Mouse (Mus musculus) liver, embryonic 14.5 days (tissue): ENCODE results near the gene Hmg20b. TPM values are rescaled to one million over a fixed set of nuclear protein-coding genes. Genes with fewer than 3 reads are reported as not detected.
A peak's percentile ranks its signal among the peaks of the same experiment; 100 is the strongest.

Experiments used
- ATAC-seq: fragments of 200-750 bp; cut with Nextera tagmentation; 2 replicates; pipeline ENCODE4 v1.8.0; 2017; ENCODE audit warnings: moderate number of reproducible peaks, mild to moderate bottlenecking, moderate library complexity; ENCODE audit not compliant: insufficient read depth
- DNase-seq, 3 experiments: peaks; one replicate each; pipeline ENCODE4 v3.0.0-alpha.2; 2012 to 2013; ENCODE audit warnings: low read depth in 3 of 3, low spot score in 3 of 3
- H3K27ac ChIP-seq: fragments of 300-500 bp; sonication (generic); 2 replicates; pipeline ENCODE4 v1.5.1; 2014; ENCODE audit warnings: moderate library complexity, mild to moderate bottlenecking, control low read depth, inconsistent platforms
- H3K27me3 ChIP-seq: fragments of 300-500 bp; sonication (generic); 2 replicates; pipeline ENCODE4 v1.6.1; 2014; ENCODE audit warnings: mild to moderate bottlenecking, low read length, moderate library complexity; ENCODE audit not compliant: control insufficient read depth, insufficient read depth
- H3K36me3 ChIP-seq: fragments of 300-500 bp; sonication (generic); replicated peaks from 2 replicates; pipeline ENCODE4 v1.6.1; 2014; ENCODE audit warnings: low read depth; ENCODE audit not compliant: control insufficient read depth, insufficient read depth
- H3K4me1 ChIP-seq, 2 experiments: fragments of 200-500 bp in 1 of 2; fragments of 300-500 bp in 1 of 2; sonication (generic) in 1 of 2; replicated peaks; 2 replicates each; pipeline ENCODE4 v1.6.1; 2012 to 2014; ENCODE audit warnings: antibody characterized with exemption in 1 of 2, inconsistent platforms in 1 of 2, low read length in 1 of 2; ENCODE audit not compliant: control insufficient read depth in 2 of 2, insufficient read depth in 2 of 2
- H3K4me2 ChIP-seq: fragments of 300-500 bp; sonication (generic); 2 replicates; pipeline ENCODE4 v1.6.1; 2014; ENCODE audit warnings: low read depth, mild to moderate bottlenecking, control low read depth, moderate library complexity
- H3K4me3 ChIP-seq, 2 experiments: fragments of 200-500 bp in 1 of 2; fragments of 300-500 bp in 1 of 2; sonication (generic) in 1 of 2; 2 replicates each; pipeline ENCODE4 v1.5.1; 2012 to 2014; ENCODE audit warnings: low read depth in 2 of 2, low read length in 2 of 2, mild to moderate bottlenecking in 2 of 2, control low read depth in 1 of 2, inconsistent platforms in 1 of 2, moderate library complexity in 1 of 2; ENCODE audit not compliant: insufficient read depth in 1 of 2
- H3K9ac ChIP-seq: fragments of 300-500 bp; sonication (generic); replicated peaks from 2 replicates; pipeline ENCODE4 v1.6.1; 2014; ENCODE audit warnings: mild to moderate bottlenecking, control low read depth, moderate library complexity
- H3K9me3 ChIP-seq: fragments of 300-500 bp; sonication (generic); 2 replicates; pipeline ENCODE4 v1.6.1; 2016; ENCODE audit warnings: low read length, mixed read lengths; ENCODE audit not compliant: control insufficient read depth
- CTCF ChIP-seq: IDR thresholded peaks from 2 replicates; pipeline ENCODE4 v1.5.1; 2016; ENCODE audit warnings: antibody characterized with exemption, low read depth, control low read depth
- EP300 ChIP-seq: IDR thresholded peaks from 2 replicates; pipeline ENCODE4 v1.6.1; 2016; ENCODE audit warnings: antibody characterized with exemption, low read depth
- WGBS: fragments of 180-500 bp; shearing (Covaris S2); extraction: QIAGEN DNeasy Blood & Tissue Kit; methylation state at CpG from one replicate; pipeline ENCODE4 v1.1.7; 2014; ENCODE audit not compliant: insufficient replicate concordance; 5-methylcytosine and 5-hydroxymethylcytosine counted together
- polyA plus RNA-seq, 2 experiments: library from polyadenylated mRNA; depleted of rRNA in 1 of 2; stranded (reverse) in 1 of 2; unstranded in 1 of 2; fragments of >200 nt; fragmentation: Nextera tagmentation in 1 of 2; extraction: Ambion mirVana in 1 of 2; gene quantifications; 2 replicates each; pipeline versions ENCODE4 v1.2.1 to v1.2.3; 2012 to 2014

Gene Hmg20b
- polyA plus RNA-seq, 2 experiments: 20.3 to 24.9 TPM

GRCm38 (mm10) chr10:81356352-81356990, 6.2 kb upstream of the Hmg20b start:
- H3K27ac ChIP-seq: peak overlapping the region; percentile 63
- ATAC-seq (no peak), DNase-seq (no peak)
- peaks cover 7% of the 10 kb centered on the region for H3K36me3 ChIP-seq
- H3K4me2 ChIP-seq: peak overlapping the region; percentile 82
- peak overlapping the region; percentile 77 for H3K9ac ChIP-seq
- peak overlapping the region; percentile 54 to 64 for H3K4me3 ChIP-seq
- no peak for TF ChIP-seq CTCF
- no peak for TF ChIP-seq EP300
- 24% methylated on average over 12 of the region's 12 CpGs for WGBS
- H3K27me3 ChIP-seq: no peaks in the 10 kb centered on the region
- peaks cover 43 to 51% of the 10 kb centered on the region in 2 experiments for H3K4me1 ChIP-seq
- no peaks in the 10 kb centered on the region for H3K9me3 ChIP-seq

- no peak for ATAC-seq
- H3K4me1 ChIP-seq: peaks cover 41 to 50% of the 10 kb centered on the region in 2 experiments
Measured at GRCm38 (mm10) chr10:81355533-81355932, 5.3 kb upstream of the Hmg20b start.

GRCm38 (mm10) chr10:81354738-81355477, 4.6 kb upstream of the Hmg20b start:
- TF ChIP-seq CTCF (no peak), EP300 (no peak)
- Histone ChIP-seq H3K27ac (no peak overlapping the region), H3K9ac (no peak overlapping the region), H3K4me3 (no peak overlapping the region), H3K36me3 (no peaks in the 10 kb centered on the region), H3K4me1 (peaks cover 40 to 44% of the 10 kb centered on the region in 2 experiments), H3K4me2 (no peak overlapping the region), H3K27me3 (no peaks in the 10 kb centered on the region), H3K9me3 (no peaks in the 10 kb centered on the region)
- WGBS: 65% methylated on average over 9 of the region's 9 CpGs
- ATAC-seq: no peak
- no peak for DNase-seq

More at GRCm38 (mm10) chr10:81355533-81355932, 5.3 kb upstream of the Hmg20b start:
- H3K4me3 ChIP-seq: no peak overlapping the region
- TF ChIP-seq CTCF (no peak), EP300 (no peak)
- H3K27me3 ChIP-seq: no peaks in the 10 kb centered on the region
- WGBS: 54% methylated on average over 4 of the region's 4 CpGs
- H3K4me2 ChIP-seq: no peak overlapping the region
- H3K36me3 ChIP-seq: no peaks in the 10 kb centered on the region; the same call in 1 of the 2 replicates
- no peak for DNase-seq
- no peak overlapping the region for H3K9ac ChIP-seq
- no peak overlapping the region for H3K27ac ChIP-seq
- H3K9me3 ChIP-seq: no peaks in the 10 kb centered on the region

- TF ChIP-seq CTCF (no peak), EP300 (peak; percentile 26; the same call in 1 of the 2 replicates)
- peaks cover 44 to 47% of the 10 kb centered on the region in 2 experiments for H3K4me1 ChIP-seq
- peak overlapping the region; percentile 62 for H3K9ac ChIP-seq
- peak; percentile 27; the same call in 1 of the 2 replicates for ATAC-seq
- DNase-seq: peak; percentile 77 to 79 (median 79)
- H3K4me3 ChIP-seq: peak overlapping the region; percentile 43 to 59
- no peaks in the 10 kb centered on the region for H3K27me3 ChIP-seq
- WGBS: 2% methylated on average over 9 of the region's 9 CpGs
- peaks cover 4% of the 10 kb centered on the region for H3K36me3 ChIP-seq
- H3K4me2 ChIP-seq: peak overlapping the region; percentile 74
- H3K9me3 ChIP-seq: no peaks in the 10 kb centered on the region
- H3K27ac ChIP-seq: peak overlapping the region; percentile 76
Measured at GRCm38 (mm10) chr10:81351678-81352291, 1.5 kb upstream of the Hmg20b start.

DNA sequence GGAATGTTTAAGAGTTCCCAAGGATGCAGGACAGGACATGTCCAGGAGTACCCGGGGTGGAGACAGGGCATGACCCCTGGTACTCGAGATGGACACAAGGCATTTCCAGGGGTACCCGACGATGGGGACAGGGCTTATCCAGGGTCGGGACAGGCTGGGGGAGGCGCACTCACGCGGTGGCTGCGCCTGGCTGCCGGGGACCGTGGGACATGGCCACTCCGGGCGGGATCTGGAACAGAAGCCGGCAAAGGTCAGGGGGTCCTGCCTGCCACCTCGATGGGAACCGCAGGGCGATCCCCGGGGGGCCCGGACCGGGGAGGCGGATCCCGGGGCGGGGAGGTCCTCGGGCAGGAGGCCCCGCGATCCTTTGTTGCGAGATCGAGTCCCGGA, 324 bp downstream of the Hmg20b start:
- H3K9me3 ChIP-seq: no peaks in the 10 kb centered on the region
- under 1% methylated on average over 29 of the region's 29 CpGs for WGBS
- peaks cover 40 to 43% of the 10 kb centered on the region in 2 experiments for H3K4me1 ChIP-seq
- peaks cover 4% of the 10 kb centered on the region for H3K36me3 ChIP-seq
- H3K27ac ChIP-seq: peak overlapping the region; percentile 80
- peak overlapping the region; percentile 93 for H3K9ac ChIP-seq
- H3K4me3 ChIP-seq: peak overlapping the region; percentile 79 to 84
- H3K4me2 ChIP-seq: peak overlapping the region; percentile 79
- peaks cover 8% of the 10 kb centered on the region for H3K27me3 ChIP-seq
- ATAC-seq (no peak; the same call in 1 of the 2 replicates), DNase-seq (no peak)
- TF ChIP-seq EP300 (no peak), CTCF (no peak)
